Mouse (Mus musculus) E14TG2a.4 (cell line): Measurements from ENCODE around the gene Fntb.
A peak's percentile ranks its signal among the peaks of the same experiment; 100 is the strongest.

ENCODE experiments used
- H3K27me3 ChIP-seq: 2 replicates; pipeline ENCODE4 v1.6.1; 2014; ENCODE audit warnings: low read length, control low read depth; ENCODE audit not compliant: insufficient read depth
- H3K36me3 ChIP-seq: 2 replicates; pipeline ENCODE4 v1.6.1; 2014; ENCODE audit warnings: low read length, control low read depth; ENCODE audit not compliant: insufficient read depth
- H3K4me1 ChIP-seq: replicated peaks from 2 replicates; pipeline ENCODE4 v1.6.1; 2014; ENCODE audit warnings: low read depth, low read length, control low read depth
- H3K4me3 ChIP-seq: replicated peaks from 2 replicates; pipeline ENCODE4 v1.5.1; 2014; ENCODE audit warnings: mild to moderate bottlenecking, low read length
- H3K9me3 ChIP-seq: 2 replicates; pipeline ENCODE4 v1.6.1; 2014; ENCODE audit warnings: low read length, control low read depth
- CTCF ChIP-seq: conservative IDR thresholded peaks from 2 replicates; pipeline ENCODE4 v1.5.1; 2014; ENCODE audit warnings: low read length
- NANOG ChIP-seq: IDR thresholded peaks from 2 replicates; pipeline ENCODE4 v1.6.1; 2014; ENCODE audit warnings: borderline replicate concordance, low read length, mixed read lengths
- POU5F1 ChIP-seq: IDR thresholded peaks from 2 replicates; pipeline ENCODE4 v1.6.1; 2014; ENCODE audit warnings: low read length, borderline replicate concordance

The Fntb gene

DNA sequence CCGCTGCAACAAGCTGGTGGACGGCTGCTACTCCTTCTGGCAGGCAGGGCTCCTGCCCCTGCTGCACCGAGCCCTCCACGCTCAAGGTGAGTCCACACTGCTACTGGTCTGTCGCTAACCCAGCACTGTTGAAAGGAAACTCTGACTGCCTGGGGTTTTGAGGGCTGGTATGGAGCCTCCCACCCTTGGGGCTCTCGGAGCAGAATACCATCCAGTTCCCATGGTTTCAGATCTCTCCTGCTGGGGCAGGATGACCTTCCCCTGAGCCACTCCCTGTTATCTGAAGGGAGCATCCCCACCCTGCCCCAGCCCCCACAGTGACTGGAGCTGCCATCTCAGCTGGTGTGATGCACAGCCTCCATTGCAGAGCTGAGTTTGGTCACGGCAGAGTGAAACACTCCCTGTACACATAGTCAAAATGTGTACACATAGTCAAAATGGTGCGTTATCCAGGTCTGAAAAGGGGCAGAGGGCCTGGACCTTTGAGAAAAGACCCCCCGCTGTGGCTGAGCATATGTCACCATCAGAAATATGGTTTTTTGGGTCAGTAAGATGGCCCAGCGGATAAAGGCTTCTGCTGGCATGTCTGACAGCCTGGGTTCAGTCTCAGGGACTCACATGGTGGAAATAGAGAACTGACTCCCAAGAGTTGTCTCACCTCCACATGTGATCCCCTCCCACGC lies 145.0 kb downstream of the Fntb start:
- TF ChIP-seq NANOG (no peak), CTCF (no peak), POU5F1 (no peak)
- H3K4me1 ChIP-seq: peaks cover 97% of the 10 kb centered on the region
- H3K4me3 ChIP-seq: peak overlapping the region; percentile 76
- H3K27me3 ChIP-seq: no peaks in the 10 kb centered on the region
- H3K9me3 ChIP-seq: no peaks in the 10 kb centered on the region
- peaks cover 96% of the 10 kb centered on the region for H3K36me3 ChIP-seq

DNA sequence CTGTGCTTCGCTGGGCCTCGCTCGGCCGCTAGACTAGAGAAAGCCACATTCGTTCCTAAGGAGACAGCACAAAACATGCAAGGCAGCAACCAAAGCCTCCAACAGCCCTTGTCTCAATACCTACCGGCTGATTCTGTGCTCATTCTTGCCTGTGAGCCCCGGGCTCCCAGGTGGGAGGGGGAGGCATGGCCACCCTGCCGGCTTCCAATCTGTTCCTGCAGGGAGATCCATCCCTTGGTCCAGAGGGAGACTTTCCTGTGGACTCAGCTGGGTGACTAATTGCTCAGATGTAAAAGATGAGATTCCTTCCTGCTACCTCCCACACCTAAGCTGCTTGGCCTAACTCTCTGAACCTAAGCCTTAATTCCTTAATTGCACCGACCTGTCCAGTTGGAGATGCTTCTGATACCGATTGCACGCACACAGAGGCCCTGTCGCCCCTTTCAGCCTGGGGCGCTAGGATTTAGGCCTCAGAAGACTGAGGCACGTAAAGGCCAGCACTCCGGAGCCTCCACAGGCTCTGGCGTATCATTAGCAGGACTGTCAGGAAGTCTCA lies 145.9 kb downstream of the Fntb start:
- Histone ChIP-seq H3K4me3 (peak overlapping the region; percentile 76), H3K4me1 (peaks cover 94% of the 10 kb centered on the region), H3K36me3 (peaks cover 92% of the 10 kb centered on the region), H3K27me3 (no peaks in the 10 kb centered on the region), H3K9me3 (no peaks in the 10 kb centered on the region)
- TF ChIP-seq POU5F1 (no peak), NANOG (no peak), CTCF (no peak)

DNA sequence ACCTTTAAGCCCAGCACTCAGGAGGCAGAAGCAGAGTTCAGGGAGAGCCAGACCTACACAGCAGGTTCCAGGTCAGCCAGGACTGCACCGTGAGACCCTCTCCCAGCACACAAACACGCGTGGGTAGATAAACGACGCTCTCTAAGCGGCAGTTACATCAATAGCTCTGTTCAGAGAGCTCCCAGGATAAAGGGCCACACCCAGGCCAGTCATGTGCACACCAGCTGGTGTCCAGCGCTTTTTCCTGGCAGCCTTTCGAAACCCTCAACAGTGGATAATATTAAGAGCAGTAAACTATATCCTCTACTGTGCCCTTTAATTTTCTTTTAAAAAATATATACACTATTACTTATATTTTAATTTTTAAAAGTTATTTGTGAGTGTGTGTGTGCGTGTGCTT lies 146.8 kb downstream of the Fntb start:
- no peaks in the 10 kb centered on the region for H3K27me3 ChIP-seq
- TF ChIP-seq NANOG (no peak), CTCF (no peak), POU5F1 (no peak)
- H3K4me3 ChIP-seq: peak overlapping the region; percentile 76
- H3K9me3 ChIP-seq: no peaks in the 10 kb centered on the region
- peaks cover 92% of the 10 kb centered on the region for H3K36me3 ChIP-seq
- peaks cover 94% of the 10 kb centered on the region for H3K4me1 ChIP-seq

- Histone ChIP-seq H3K9me3 (no peaks in the 10 kb centered on the region), H3K4me3 (peak overlapping the region; percentile 76), H3K4me1 (peaks cover 95% of the 10 kb centered on the region), H3K27me3 (no peaks in the 10 kb centered on the region), H3K36me3 (peaks cover 85% of the 10 kb centered on the region)
- no peak for TF ChIP-seq POU5F1
- TF ChIP-seq CTCF: no peak
- TF ChIP-seq NANOG: no peak
These were observed 150.8 kb downstream of the Fntb start for GRCm38 (mm10) chr12:76916163-76916562.

DNA sequence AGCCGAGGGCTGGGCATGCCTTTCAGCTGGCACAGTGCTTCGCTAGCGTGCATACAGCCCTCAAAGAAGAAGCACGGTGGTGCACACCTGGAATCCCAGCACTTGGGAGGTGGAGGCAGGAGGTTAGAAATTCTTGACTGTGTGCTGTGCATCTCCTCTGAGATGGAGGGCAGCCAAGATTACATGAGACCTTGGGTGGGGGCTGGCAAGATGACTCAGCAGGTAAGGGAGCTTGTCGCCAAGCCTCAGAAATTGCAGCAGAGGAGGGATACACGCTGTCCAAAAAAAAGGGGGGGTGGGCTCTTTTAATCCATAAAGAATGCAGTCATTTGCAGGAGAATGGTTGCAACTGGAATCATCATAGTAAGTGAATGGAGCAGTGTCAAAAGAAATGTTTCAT lies 152.7 kb downstream of the Fntb start:
- peaks cover 92% of the 10 kb centered on the region for H3K4me1 ChIP-seq
- H3K27me3 ChIP-seq: no peaks in the 10 kb centered on the region
- TF ChIP-seq NANOG (no peak), CTCF (no peak), POU5F1 (no peak)
- H3K36me3 ChIP-seq: peaks cover 80% of the 10 kb centered on the region
- H3K9me3 ChIP-seq: no peaks in the 10 kb centered on the region
- H3K4me3 ChIP-seq: peak overlapping the region; percentile 76

GRCm38 (mm10) chr12:76918855-76919254 lies 153.5 kb downstream of the Fntb start:
- peaks cover 90% of the 10 kb centered on the region for H3K4me1 ChIP-seq
- TF ChIP-seq CTCF (no peak), NANOG (peak; percentile 59; the same call in 1 of the 2 replicates), POU5F1 (no peak)
- no peaks in the 10 kb centered on the region for H3K27me3 ChIP-seq
- H3K4me3 ChIP-seq: peak overlapping the region; percentile 23; the same call in 1 of the 2 replicates
- no peaks in the 10 kb centered on the region for H3K9me3 ChIP-seq
- H3K36me3 ChIP-seq: peaks cover 75% of the 10 kb centered on the region

DNA sequence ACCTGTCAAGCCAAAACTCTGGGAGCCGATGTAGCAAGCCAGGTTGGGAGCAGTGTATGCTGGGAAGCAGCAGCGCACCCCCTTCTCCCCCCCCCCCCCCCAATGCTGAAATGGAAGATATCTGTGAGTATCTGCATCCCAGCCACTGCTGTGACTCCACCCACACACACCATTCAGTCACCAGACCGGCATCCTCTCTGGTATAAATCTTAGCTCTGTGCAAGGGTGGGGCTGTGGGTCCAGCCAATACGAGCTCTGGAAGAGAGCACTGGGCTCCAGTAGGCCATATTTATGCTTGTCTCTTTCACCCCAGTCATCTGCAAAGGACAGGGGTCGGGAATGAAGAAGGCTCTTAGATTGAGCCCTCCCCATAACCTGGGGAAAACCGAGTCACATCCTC lies 155.0 kb downstream of the Fntb start:
- 0 out of 2 replicates have a peak overlapping the region, but pooled peaks have one; percentile 10 for H3K4me3 ChIP-seq
- peaks cover 62% of the 10 kb centered on the region for H3K36me3 ChIP-seq
- H3K4me1 ChIP-seq: peaks cover 76% of the 10 kb centered on the region
- H3K27me3 ChIP-seq: no peaks in the 10 kb centered on the region
- TF ChIP-seq CTCF: no peak
- TF ChIP-seq NANOG: no peak
- no peak for TF ChIP-seq POU5F1
- H3K9me3 ChIP-seq: no peaks in the 10 kb centered on the region

DNA sequence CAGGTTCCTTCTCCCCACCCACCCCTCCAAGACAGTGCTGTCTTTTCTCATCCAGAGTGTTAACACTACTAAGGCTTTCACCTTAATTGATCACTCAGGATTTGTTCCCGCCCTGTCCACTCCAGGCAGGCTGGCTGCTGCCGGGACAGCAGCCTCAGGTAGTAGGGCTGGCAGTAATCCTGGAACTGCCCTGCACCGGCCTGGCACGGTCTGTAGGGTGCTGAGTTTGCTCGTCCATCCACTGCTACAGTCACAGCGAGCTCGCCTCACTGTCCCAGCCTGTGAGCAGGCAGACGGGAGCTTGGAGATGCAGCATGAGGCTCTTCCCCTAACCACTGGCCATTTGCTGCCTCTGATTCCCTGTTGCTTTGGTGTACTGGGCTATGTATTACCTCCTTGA lies 155.6 kb downstream of the Fntb start:
- Histone ChIP-seq H3K36me3 (peaks cover 60% of the 10 kb centered on the region), H3K27me3 (no peaks in the 10 kb centered on the region), H3K9me3 (no peaks in the 10 kb centered on the region), H3K4me3 (0 out of 2 replicates have a peak overlapping the region, but pooled peaks have one; percentile 10), H3K4me1 (peaks cover 74% of the 10 kb centered on the region)
- TF ChIP-seq POU5F1 (no peak), CTCF (no peak), NANOG (no peak)
